Mouse (Mus musculus): ENCODE measurements at regions not wholly inside any gene's neighbourhood (a gene's known extent, or its start where the extent isn't known, plus 50 kb on each side); places are given as distances from the start of the nearest gene placed in this dataset.

- Histone ChIP-seq H3ac (ENCODE audit: control insufficient read depth, insufficient read length) (no peak overlapping the region), H3K4me2 (ENCODE audit: low read depth) (no peak overlapping the region), H3K4me3 (no peak overlapping the region), H3K27me3 (ENCODE audit: control insufficient read depth, insufficient read depth, insufficient read length) (no peaks in the 10 kb centered on the region), H3K79me2 (ENCODE audit: control insufficient read depth, insufficient read depth) (no peaks in the 10 kb centered on the region), H3K36me3 (ENCODE audit: control insufficient read depth, insufficient read depth) (no peaks in the 10 kb centered on the region)
- TF ChIP-seq REST (IDR thresholded peaks at IDR 0.05; ENCODE audit: insufficient read depth, insufficient read length) (no peak), MYOG (IDR thresholded peaks at IDR 0.05; ENCODE audit: control insufficient read depth in 1 of 3, insufficient read depth in 1 of 3, insufficient read length in 2 of 3, low read depth in 2 of 3) (no peak), MYOD1 (IDR thresholded peaks at IDR 0.05; ENCODE audit: control insufficient read depth in 1 of 3, insufficient read length in 2 of 3, low read depth in 2 of 3) (no peak), E2F4 (IDR thresholded peaks at IDR 0.05; ENCODE audit: insufficient read depth) (no peak), SRF (IDR thresholded peaks at IDR 0.05; ENCODE audit: control insufficient read depth, insufficient read length, low read depth) (no peak), TCF3 (IDR thresholded peaks at IDR 0.05; ENCODE audit: insufficient read length, low read depth) (no peak), POLR2A (IDR thresholded peaks at IDR 0.05; ENCODE audit: insufficient read length, low read depth) (no peak), TCF12 (IDR thresholded peaks at IDR 0.05; ENCODE audit: insufficient read depth, poor library complexity, severe bottlenecking) (no peak), CEBPB (IDR thresholded peaks at IDR 0.05; ENCODE audit: insufficient read depth, poor library complexity, severe bottlenecking) (no peak), USF1 (IDR thresholded peaks at IDR 0.05; ENCODE audit: low read depth) (no peak), POLR2AphosphoS2 (IDR thresholded peaks at IDR 0.05; ENCODE audit: insufficient read length, low read depth) (no peak), MAX (IDR thresholded peaks at IDR 0.05; ENCODE audit: low read depth) (no peak)
Observed at GRCm38 (mm10) chr17:7521127-7521526, 135.9 kb upstream of the Unc93a2 start.

Data from myocyte (in vitro differentiated cells).